Mouse (Mus musculus) gastrocnemius, postnatal 4 days (tissue): ENCODE data around the gene Dnajb11. TPM values are rescaled to one million over a fixed set of nuclear protein-coding genes. Genes with fewer than 3 reads are reported as not detected.

Experiments used
- DNase-seq, 2 experiments: peaks; one replicate each; pipeline ENCODE4 v3.0.0; 2021 to 2022; ENCODE audit warnings: low spot score in 2 of 2, mixed read lengths in 2 of 2
- long read RNA-seq, 2 experiments: library from polyadenylated mRNA; stranded (forward); transcript quantifications; one replicate each; pipeline ENCODE4 v2.0.0; 2021
- total RNA-seq, 2 experiments: library from RNA; stranded (reverse); gene quantifications; 2 replicates each; pipeline ENCODE4 v1.2.3; 2021

Gene Dnajb11
- 10 to 100 TPM; 46.7 to 48.1 TPM for total RNA-seq
- long read RNA-seq, experiment 1, transcript Dnajb11-201 (10 exons, 1,927 nt): major isoform, 123 of 133 reads
- long read RNA-seq, experiment 1, partial matches to known transcripts: 1 of 133 reads
- long read RNA-seq, experiment 1, other reads (novel, unspliced or antisense): 7 of 133 reads
- long read RNA-seq, experiment 2, transcript Dnajb11-201 (10 exons, 1,927 nt): major isoform, 144 of 151 reads
- long read RNA-seq, experiment 2, partial matches to known transcripts: 3 of 151 reads
- long read RNA-seq, experiment 2, other reads (novel, unspliced or antisense): 1 of 151 reads

- DNase-seq: peak; percentile 96 to 98
Measured at GRCm38 (mm10) chr16:22857431-22858113, at the start of gene Dnajb11, which contains the start of gene Tbccd1. Dnajb11 (plus strand) TSS chr16:22857845. Tbccd1 (minus strand) TSS chr16:22857669.

- DNase-seq: no peak
Measured at GRCm38 (mm10) chr16:22811477-22811876, 46.2 kb upstream of the Dnajb11 start, which contains the start of gene Crygs. Crygs (minus strand) TSS chr16:22811577.

GRCm38 (mm10) chr16:22820731-22821130 lies 36.9 kb upstream of the Dnajb11 start:
- DNase-seq: no peak

GRCm38 (mm10) chr16:22832932-22833525 lies 24.6 kb upstream of the Dnajb11 start:
- DNase-seq: no peak

GRCm38 (mm10) chr16:22839146-22839857 lies 18.3 kb upstream of the Dnajb11 start:
- DNase-seq: no peak

GRCm38 (mm10) chr16:22842871-22843270 lies 14.8 kb upstream of the Dnajb11 start:
- no peak for DNase-seq

- DNase-seq: peak; percentile 55 to 81
Measured at GRCm38 (mm10) chr16:22844061-22844801, 13.4 kb upstream of the Dnajb11 start.

GRCm38 (mm10) chr16:22844834-22845233 lies 12.8 kb upstream of the Dnajb11 start:
- DNase-seq: no peak

- no peak for DNase-seq
Measured at GRCm38 (mm10) chr16:22845481-22845880, 12.2 kb upstream of the Dnajb11 start.

- no peak for DNase-seq
Measured at GRCm38 (mm10) chr16:22847686-22848085, 10.0 kb upstream of the Dnajb11 start.

GRCm38 (mm10) chr16:22848331-22848730 lies 9.3 kb upstream of the Dnajb11 start:
- no peak for DNase-seq

GRCm38 (mm10) chr16:22852709-22853108 lies 4.9 kb upstream of the Dnajb11 start:
- DNase-seq: no peak

GRCm38 (mm10) chr16:22856773-22857172 lies 872 bp upstream of the Dnajb11 start:
- DNase-seq: no peak

- no peak for DNase-seq
Measured at GRCm38 (mm10) chr16:22872397-22872796, 14.8 kb downstream of the Dnajb11 start.

GRCm38 (mm10) chr16:22873369-22873768 lies 15.7 kb downstream of the Dnajb11 start:
- no peak for DNase-seq

GRCm38 (mm10) chr16:22876218-22877043 lies 18.8 kb downstream of the Dnajb11 start:
- peak in 1 of 2 experiments; percentile 26 for DNase-seq

GRCm38 (mm10) chr16:22877660-22878390 lies 20.2 kb downstream of the Dnajb11 start:
- no peak for DNase-seq

GRCm38 (mm10) chr16:22878716-22879115 lies 21.1 kb downstream of the Dnajb11 start:
- no peak for DNase-seq

GRCm38 (mm10) chr16:22879945-22880595 lies 22.4 kb downstream of the Dnajb11 start:
- no peak for DNase-seq
